In the genomic region with DNA sequence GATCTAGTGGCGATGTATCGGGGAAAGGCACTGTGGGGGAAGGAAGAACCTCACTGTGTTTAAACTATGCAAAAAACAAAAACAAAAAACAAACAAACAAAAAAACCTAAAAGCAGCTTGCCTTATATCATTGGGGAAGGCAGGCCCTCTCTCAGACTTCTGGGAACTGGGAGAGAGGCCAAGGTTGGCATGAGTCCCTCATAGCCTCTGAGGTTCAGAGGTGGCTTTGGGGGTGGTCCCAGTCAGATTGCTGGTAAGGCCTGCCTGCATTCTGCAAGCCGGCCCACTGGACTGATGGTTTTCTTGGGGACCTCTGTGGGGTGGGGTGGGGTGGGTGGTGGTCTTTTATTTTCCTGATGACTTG, we compare ENCODE assay signal across 9 mouse cellular contexts. TPM values are rescaled to one million over a fixed set of nuclear protein-coding genes. Genes with fewer than 3 reads are reported as not detected.
DNase-seq lines count a peak whose midpoint lies in the region; ATAC-seq lines count a peak whose summit lies in the region.
"Had no signal": no experiment of that assay in that cellular context is flagged by ENCODE, and none has a peak within 500 bp of the region (broad histone marks: within the 10 kb centered on the region; RNA-seq: fewer than 3 reads in every experiment).

No protein-coding gene starts in this region.

- H3K9me3 ChIP-seq in embryonic facial prominence, embryonic 11.5 days (replicated peaks; ENCODE audit: control insufficient read depth, low read length): no peaks in the 10 kb centered on the region
- no peaks in the 10 kb centered on the region for H3K9me3 ChIP-seq in hindbrain, embryonic 14.5 days (ENCODE audit: control insufficient read depth, low read length)
- peaks cover 7% of the 10 kb centered on the region; the same call in 1 of the 2 replicates for H3K9me3 ChIP-seq in midbrain, embryonic 13.5 days

- 67% methylated on average over 3 of the region's 3 CpGs for WGBS in embryonic facial prominence, embryonic 11.5 days
- 35% methylated on average over 3 of the region's 3 CpGs for WGBS in hindbrain, embryonic 14.5 days
- WGBS in midbrain, embryonic 13.5 days: 51% methylated on average over 3 of the region's 3 CpGs

- no peak overlapping the region for H3K27ac ChIP-seq in embryonic facial prominence, embryonic 11.5 days (replicated peaks; ENCODE audit: low read depth, low read length)
- peak overlapping the region; percentile 28; the same call in 1 of the 2 replicates for H3K27ac ChIP-seq in hindbrain, embryonic 14.5 days
- H3K27ac ChIP-seq in midbrain, embryonic 13.5 days: peak overlapping the region; percentile 64; the same call in 1 of the 2 replicates

- H3K27me3 ChIP-seq in embryonic facial prominence, embryonic 11.5 days (ENCODE audit: control insufficient read depth, insufficient read depth, low read length): no peaks in the 10 kb centered on the region
- H3K27me3 ChIP-seq in hindbrain, embryonic 14.5 days (ENCODE audit: control insufficient read depth, insufficient read depth, low read length): no peaks in the 10 kb centered on the region
- H3K27me3 ChIP-seq in midbrain, embryonic 13.5 days: no peaks in the 10 kb centered on the region

- no peaks in the 10 kb centered on the region for H3K4me1 ChIP-seq in embryonic facial prominence, embryonic 11.5 days (ENCODE audit: control insufficient read depth, insufficient read depth, low read length)
- H3K4me1 ChIP-seq in hindbrain, embryonic 14.5 days (replicated peaks; ENCODE audit: control insufficient read depth, insufficient read depth, low read length): peaks cover 16% of the 10 kb centered on the region
- H3K4me1 ChIP-seq in midbrain, embryonic 13.5 days (replicated peaks): peaks cover 23% of the 10 kb centered on the region

- intact Hi-C loops in left cerebral cortex, postnatal 4 days (cut with DNase I): no loop called here

- DNase-seq in left cerebral cortex, postnatal 4 days: peak; percentile 68
- DNase-seq in left cerebral cortex, adult 8-10 months (ENCODE audit: low spot score in 2 of 2): no peak
- no peak for DNase-seq in embryonic facial prominence, embryonic 11.5 days (ENCODE audit: low spot score)
- DNase-seq in hindbrain, embryonic 14.5 days (ENCODE audit: low spot score): no peak
- no peak for DNase-seq in left cerebral cortex, adult 9 months (ENCODE audit: low spot score in 2 of 2)
- DNase-seq in right cerebral cortex, postnatal 25 days: no peak

- peaks cover 3% of the 10 kb centered on the region; the same call in 1 of the 2 replicates for H3K36me3 ChIP-seq in embryonic facial prominence, embryonic 11.5 days (replicated peaks; ENCODE audit: control insufficient read depth, insufficient read depth, low read depth, low read length)
- H3K36me3 ChIP-seq in hindbrain, embryonic 14.5 days (replicated peaks; ENCODE audit: control insufficient read depth, insufficient read depth): peaks cover 36% of the 10 kb centered on the region
- peaks cover 27% of the 10 kb centered on the region for H3K36me3 ChIP-seq in midbrain, embryonic 13.5 days

- no peak overlapping the region; the same call in 1 of the 2 replicates for H3K4me3 ChIP-seq in embryonic facial prominence, embryonic 11.5 days (ENCODE audit: low read depth, low read length)
- no peak overlapping the region; the same call in 1 of the 2 replicates for H3K4me3 ChIP-seq in hindbrain, embryonic 14.5 days (replicated peaks; ENCODE audit: low read length)
- H3K4me3 ChIP-seq in midbrain, embryonic 13.5 days (replicated peaks): peak overlapping the region; percentile 48

- H3K9ac ChIP-seq in embryonic facial prominence, embryonic 11.5 days (replicated peaks; ENCODE audit: low read length): no peak overlapping the region
- no peak overlapping the region for H3K9ac ChIP-seq in hindbrain, embryonic 14.5 days
- H3K9ac ChIP-seq in midbrain, embryonic 13.5 days (replicated peaks): peak overlapping the region; percentile 68; the same call in 1 of the 2 replicates

- no peak for ATAC-seq in embryonic facial prominence, embryonic 11.5 days (replicated peaks; ENCODE audit: insufficient number of reproducible peaks, low FRiP score, low TSS enrichment, low read depth)
- no peak; the same call in 1 of the 2 replicates for ATAC-seq in hindbrain, embryonic 14.5 days (ENCODE audit: low FRiP score)
- ATAC-seq in midbrain, embryonic 13.5 days: no peak
- ATAC-seq in erythroid progenitor cell, adult 5-6 weeks (replicated peaks; ENCODE audit: low FRiP score, poor library complexity, severe bottlenecking): no peak

- peak overlapping the region; percentile 19 for H3K4me2 ChIP-seq in embryonic facial prominence, embryonic 11.5 days (ENCODE audit: low read depth, low read length)
- H3K4me2 ChIP-seq in hindbrain, embryonic 14.5 days (replicated peaks): peak overlapping the region; percentile 63
- H3K4me2 ChIP-seq in midbrain, embryonic 13.5 days (replicated peaks): peak overlapping the region; percentile 70

RNA-seq across cellular contexts. Expression of gene Aldh4a1, which starts 5.7 kb away (rescaled TPM):
- total RNA-seq in left cerebral cortex, postnatal 4 days (2021): 10 to 100 TPM; 23.6 to 25.0 TPM
- 10 to 100 TPM; 17.4 to 19.5 (median 19.0) TPM for total RNA-seq in left cerebral cortex, adult 8-10 months (2022)
- polyA plus RNA-seq in embryonic facial prominence, embryonic 11.5 days (2014; fragmentation: Nextera tagmentation; extraction: Ambion mirVana): 13.1 and 14.7 TPM in 2 replicates
- 18.1 and 18.8 TPM in 2 replicates for polyA plus RNA-seq in hindbrain, embryonic 14.5 days (2014; fragmentation: Nextera tagmentation; extraction: Ambion mirVana)
- polyA plus RNA-seq in midbrain, embryonic 13.5 days (2015; fragmentation: Nextera tagmentation; extraction: Ambion mirVana): 18.0 and 20.0 TPM in 2 replicates
- 1.7 and 1.8 TPM in 2 replicates for total RNA-seq in erythroid progenitor cell, adult 5-6 weeks (2015; ENCODE audit: low replicate concordance)
- total RNA-seq in erythroid progenitor cell, adult 5-6 weeks (2017; ENCODE audit: low replicate concordance): 0.30 and 4.7 TPM in 2 replicates

RNA-seq across cellular contexts. Expression of gene Gm21969, which starts 14.0 kb away (rescaled TPM):
- total RNA-seq in left cerebral cortex, postnatal 4 days (2021): under 1 TPM in 1 of 2 experiments, not detected in 1; 0.12 TPM
- total RNA-seq in left cerebral cortex, adult 8-10 months (2022): not detected
- polyA plus RNA-seq in embryonic facial prominence, embryonic 11.5 days (2014; fragmentation: Nextera tagmentation; extraction: Ambion mirVana): not detected in 2 replicates
- polyA plus RNA-seq in hindbrain, embryonic 14.5 days (2014; fragmentation: Nextera tagmentation; extraction: Ambion mirVana): 0.07 TPM in 1 of 2 replicates, not detected in the other
- polyA plus RNA-seq in midbrain, embryonic 13.5 days (2015; fragmentation: Nextera tagmentation; extraction: Ambion mirVana): not detected in 2 replicates
- not detected in 2 replicates for total RNA-seq in erythroid progenitor cell, adult 5-6 weeks (2015; ENCODE audit: low replicate concordance)
- total RNA-seq in erythroid progenitor cell, adult 5-6 weeks (2017; ENCODE audit: low replicate concordance): not detected in 2 replicates
- total RNA-seq: layer of hippocampus, postnatal 25 days had no signal

RNA-seq across cellular contexts. Expression of gene Tas1r2, which starts 36.4 kb away (rescaled TPM):
- not detected for total RNA-seq in left cerebral cortex, postnatal 4 days (2021)
- not detected for total RNA-seq in left cerebral cortex, adult 8-10 months (2022)
- polyA plus RNA-seq in embryonic facial prominence, embryonic 11.5 days (2014; fragmentation: Nextera tagmentation; extraction: Ambion mirVana): not detected in 2 replicates
- not detected in 2 replicates for polyA plus RNA-seq in hindbrain, embryonic 14.5 days (2014; fragmentation: Nextera tagmentation; extraction: Ambion mirVana)
- polyA plus RNA-seq in midbrain, embryonic 13.5 days (2015; fragmentation: Nextera tagmentation; extraction: Ambion mirVana): not detected in 2 replicates
- not detected in 2 replicates for total RNA-seq in erythroid progenitor cell, adult 5-6 weeks (2015; ENCODE audit: low replicate concordance)
- total RNA-seq in erythroid progenitor cell, adult 5-6 weeks (2017; ENCODE audit: low replicate concordance): not detected in 2 replicates
- total RNA-seq: layer of hippocampus, postnatal 25 days had no signal

Comparison
In these comparisons a context has a peak if more than half of its experiments do, and no peak if none do; other contexts are left out.
1. H3K4me2 ChIP-seq: peak in every context shown above with its lines; median percentile 70 in midbrain, embryonic 13.5 days; 63 in hindbrain, embryonic 14.5 days; 19 in embryonic facial prominence, embryonic 11.5 days.